Mouse (Mus musculus): ENCODE measurements at regions not wholly inside any gene's neighbourhood (a gene's known extent, or its start where the extent isn't known, plus 50 kb on each side); places are given as distances from the start of the nearest gene placed in this dataset.

DNA sequence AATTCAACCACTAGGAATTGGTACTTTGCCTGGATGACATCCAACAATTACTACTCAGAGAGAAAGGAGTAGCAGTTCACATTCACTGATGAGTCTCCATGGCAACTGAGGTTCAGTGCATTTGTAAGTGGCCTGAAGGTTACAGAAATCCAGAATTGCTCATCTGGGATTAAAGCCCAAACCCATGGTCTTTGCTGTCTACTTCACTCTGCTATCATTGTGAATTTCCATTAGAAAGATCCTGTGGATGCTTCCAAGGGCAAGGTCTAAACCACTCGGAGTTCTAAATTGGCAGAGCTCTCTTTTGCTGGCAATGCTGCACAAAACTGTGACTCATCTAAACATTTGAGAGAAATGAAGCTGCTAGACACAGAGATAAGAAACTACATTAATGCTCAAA, 319.9 kb upstream of the Tbl1x start:
- peak; percentile 13 to 19 for DNase-seq

DNA sequence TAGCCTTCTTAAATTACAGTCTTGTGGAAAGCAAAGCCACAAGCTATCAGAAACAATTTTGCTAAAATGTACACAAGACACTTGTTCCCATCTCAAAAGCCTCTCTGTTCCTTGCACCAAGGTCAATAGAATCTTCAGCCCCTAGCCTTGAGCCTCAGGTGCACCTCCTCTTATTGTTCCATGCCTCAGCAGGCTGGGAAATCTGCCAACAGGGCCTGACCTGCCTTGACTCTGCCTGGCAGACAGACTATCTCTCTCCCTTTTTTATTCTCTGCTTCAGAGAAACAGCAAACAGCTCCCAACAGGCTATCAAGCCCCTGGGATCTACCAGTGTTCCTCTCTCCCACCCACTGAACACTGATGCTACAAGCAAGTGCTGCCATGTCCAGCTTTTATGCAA, 302.1 kb upstream of the Tbl1x start:
- peak; percentile 64 to 68 for DNase-seq

GRCm38 (mm10) chrX:77219355-77219754, 291.5 kb upstream of the Tbl1x start:
- peak; percentile 16 to 34 for DNase-seq

Data from adrenal gland, postnatal 36 days (tissue).